Mouse (Mus musculus) heart, embryonic 15.5 days (tissue): ENCODE measurements around the gene Gm33543. TPM values are rescaled to one million over a fixed set of nuclear protein-coding genes. Genes with fewer than 3 reads are reported as not detected.

Source experiments
- ATAC-seq: fragments of 200-750 bp; cut with Nextera tagmentation; replicated peaks from 2 replicates; pipeline ENCODE4 v1.8.0; 2017; ENCODE audit warnings: low read depth, moderate TSS enrichment; ENCODE audit not compliant: insufficient number of reproducible peaks, insufficient read depth, low FRiP score
- H3K27ac ChIP-seq: fragments of 300-500 bp; sonication (generic); 2 replicates; pipeline ENCODE4 v1.5.1; 2015; ENCODE audit warnings: mild to moderate bottlenecking, inconsistent platforms
- H3K27me3 ChIP-seq: fragments of 300-500 bp; sonication (generic); 2 replicates; pipeline ENCODE4 v1.6.1; 2015; ENCODE audit warnings: inconsistent platforms
- H3K36me3 ChIP-seq: fragments of 300-500 bp; sonication (generic); 2 replicates; pipeline ENCODE4 v1.6.1; 2015; ENCODE audit warnings: mild to moderate bottlenecking, inconsistent platforms
- H3K4me1 ChIP-seq: fragments of 300-500 bp; sonication (generic); replicated peaks from 2 replicates; pipeline ENCODE4 v1.6.1; 2015; ENCODE audit warnings: inconsistent platforms
- H3K4me2 ChIP-seq: fragments of 300-500 bp; sonication (generic); 2 replicates; pipeline ENCODE4 v1.6.1; 2015; ENCODE audit warnings: inconsistent platforms, mild to moderate bottlenecking, moderate library complexity
- H3K4me3 ChIP-seq: fragments of 300-500 bp; sonication (generic); 2 replicates; pipeline ENCODE4 v1.5.1; 2015; ENCODE audit warnings: mild to moderate bottlenecking, inconsistent platforms
- H3K9ac ChIP-seq: fragments of 300-500 bp; sonication (generic); 2 replicates; pipeline ENCODE4 v1.6.1; 2015; ENCODE audit warnings: mild to moderate bottlenecking, inconsistent platforms
- H3K9me3 ChIP-seq: fragments of 300-500 bp; sonication (generic); replicated peaks from 2 replicates; pipeline ENCODE4 v1.6.1; 2016; ENCODE audit warnings: inconsistent platforms
- WGBS: fragments of 180-500 bp; shearing (Covaris S2); methylation state at CpG from one replicate; pipeline ENCODE4 v1.1.7; 2015; ENCODE audit warnings: mixed read lengths; 5-methylcytosine and 5-hydroxymethylcytosine counted together
- polyA plus RNA-seq: library from polyadenylated mRNA; unstranded; fragments of >200 nt; fragmentation: Nextera tagmentation; extraction: Ambion mirVana; gene quantifications from 2 replicates; pipeline ENCODE4 v1.2.1, GENCODE M21; 2015

Gene Gm33543
- polyA plus RNA-seq, 1 experiment from 2014 or later = not detected

GRCm38 (mm10) chr10:95794706-95795105 lies 48.0 kb downstream of the Gm33543 start:
- Histone ChIP-seq H3K27me3 (no peaks in the 10 kb centered on the region), H3K36me3 (no peaks in the 10 kb centered on the region), H3K4me3 (no peak overlapping the region), H3K9ac (no peak overlapping the region), H3K27ac (no peak overlapping the region), H3K4me2 (no peak overlapping the region), H3K9me3 (no peaks in the 10 kb centered on the region), H3K4me1 (no peaks in the 10 kb centered on the region)
- 72% methylated on average over 6 of the region's 6 CpGs for WGBS
- ATAC-seq = no peak

GRCm38 (mm10) chr10:95791427-95791804 lies 51.3 kb downstream of the Gm33543 start:
- Histone ChIP-seq H3K4me2 (no peak overlapping the region), H3K27ac (no peak overlapping the region), H3K9me3 (no peaks in the 10 kb centered on the region), H3K27me3 (no peaks in the 10 kb centered on the region), H3K9ac (no peak overlapping the region), H3K36me3 (no peaks in the 10 kb centered on the region), H3K4me1 (no peaks in the 10 kb centered on the region), H3K4me3 (no peak overlapping the region)
- WGBS = 74% methylated on average over 8 of the region's 8 CpGs
- ATAC-seq = no peak

GRCm38 (mm10) chr10:95790771-95791426 lies 51.8 kb downstream of the Gm33543 start:
- no peak overlapping the region for H3K27ac ChIP-seq
- no peaks in the 10 kb centered on the region for H3K9me3 ChIP-seq
- ATAC-seq = no peak
- H3K4me1 ChIP-seq = no peaks in the 10 kb centered on the region
- no peak overlapping the region for H3K4me3 ChIP-seq
- no peak overlapping the region for H3K9ac ChIP-seq
- WGBS = 72% methylated on average over 15 of the region's 15 CpGs
- no peak overlapping the region for H3K4me2 ChIP-seq
- no peaks in the 10 kb centered on the region for H3K36me3 ChIP-seq
- no peaks in the 10 kb centered on the region for H3K27me3 ChIP-seq

DNA sequence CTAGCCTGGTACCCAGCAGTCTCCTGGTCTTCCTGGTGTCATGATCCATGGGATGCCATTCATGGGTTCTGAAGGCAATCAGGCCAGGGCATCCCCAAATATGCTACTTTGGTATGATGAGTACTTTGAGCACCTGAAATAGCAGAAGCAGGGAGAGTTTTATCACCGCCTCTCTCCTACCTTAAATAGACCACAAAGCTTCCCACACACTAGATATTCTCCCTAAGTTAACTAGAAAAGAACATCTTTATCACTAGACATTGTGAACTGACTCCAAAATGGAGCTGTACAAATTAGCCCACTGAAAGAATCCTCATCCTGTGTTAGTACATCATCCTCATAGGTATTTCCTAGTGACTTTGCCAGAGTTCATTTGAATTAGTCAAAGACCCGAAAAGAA lies 55.6 kb downstream of the Gm33543 start:
- H3K36me3 ChIP-seq = no peaks in the 10 kb centered on the region
- 85% methylated on average over 2 of the region's 2 CpGs for WGBS
- H3K4me1 ChIP-seq = no peaks in the 10 kb centered on the region
- H3K4me2 ChIP-seq = no peak overlapping the region
- H3K4me3 ChIP-seq = no peak overlapping the region
- no peaks in the 10 kb centered on the region for H3K9me3 ChIP-seq
- no peak overlapping the region for H3K27ac ChIP-seq
- ATAC-seq = no peak
- H3K27me3 ChIP-seq = no peaks in the 10 kb centered on the region
- H3K9ac ChIP-seq = no peak overlapping the region

DNA sequence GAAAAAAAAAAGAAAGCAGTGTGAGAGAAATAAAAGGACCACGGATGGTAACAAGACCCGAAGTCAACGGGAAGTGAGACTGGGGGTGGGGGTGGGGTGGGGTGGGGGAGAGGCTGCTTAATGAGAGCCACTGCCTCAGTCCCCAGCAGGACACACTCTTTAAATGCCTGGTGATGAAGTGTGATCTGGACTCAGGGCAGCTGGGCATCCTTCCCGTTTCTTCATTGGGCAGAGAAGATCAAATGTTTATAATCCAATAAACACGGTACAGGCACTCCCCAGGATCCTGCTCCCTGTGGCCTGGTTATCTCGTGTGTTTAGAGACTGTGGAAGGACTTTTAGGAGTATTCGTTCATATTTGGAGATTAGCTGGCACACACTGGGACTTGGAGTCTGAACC lies 57.9 kb downstream of the Gm33543 start:
- Histone ChIP-seq H3K27me3 (no peaks in the 10 kb centered on the region), H3K9ac (no peak overlapping the region), H3K4me1 (no peaks in the 10 kb centered on the region), H3K4me2 (no peak overlapping the region), H3K9me3 (no peaks in the 10 kb centered on the region), H3K4me3 (no peak overlapping the region), H3K27ac (no peak overlapping the region), H3K36me3 (no peaks in the 10 kb centered on the region)
- 46% methylated on average over 7 of the region's 7 CpGs for WGBS
- ATAC-seq = no peak

DNA sequence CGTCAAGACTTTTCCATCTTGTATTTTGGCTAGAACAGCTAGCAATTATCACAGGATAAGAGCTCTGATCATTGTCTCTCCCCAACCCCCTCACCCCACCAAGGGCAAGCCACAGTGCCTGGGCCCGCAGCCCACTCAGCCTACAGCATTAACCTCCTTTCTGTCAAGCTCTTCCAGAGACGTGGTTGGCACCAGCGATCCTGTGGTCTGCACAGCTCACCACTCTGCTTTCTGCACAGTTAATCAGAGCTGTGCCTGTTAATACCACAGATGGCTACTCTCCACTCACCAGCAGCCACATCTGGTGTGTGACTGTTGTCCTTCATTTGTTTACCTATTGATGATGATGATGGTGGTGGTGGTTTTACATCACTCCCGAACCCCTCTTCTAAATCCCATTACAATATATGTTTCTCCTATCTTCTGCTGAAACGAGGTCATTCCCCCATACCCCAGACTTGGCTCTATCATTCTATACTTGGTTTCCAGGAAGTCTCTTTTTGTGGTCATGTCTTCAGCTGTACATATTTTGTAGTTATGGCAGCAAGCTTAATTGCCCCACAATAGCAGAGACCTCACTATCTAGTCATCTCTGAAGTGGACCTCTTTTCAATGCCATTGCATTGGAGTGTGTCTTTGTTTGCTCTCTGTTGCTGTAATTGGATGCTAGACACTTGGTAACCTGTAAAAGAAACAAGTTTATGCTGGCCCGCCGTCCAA lies 61.7 kb downstream of the Gm33543 start:
- Histone ChIP-seq H3K4me2 (no peak overlapping the region), H3K27ac (no peak overlapping the region; the same call in 1 of the 2 replicates), H3K36me3 (no peaks in the 10 kb centered on the region), H3K27me3 (no peaks in the 10 kb centered on the region), H3K4me3 (no peak overlapping the region), H3K9ac (no peak overlapping the region), H3K9me3 (no peaks in the 10 kb centered on the region), H3K4me1 (no peaks in the 10 kb centered on the region)
- ATAC-seq = no peak
- WGBS = 61% methylated on average over 8 of the region's 8 CpGs

GRCm38 (mm10) chr10:95779801-95780385 lies 62.8 kb downstream of the Gm33543 start:
- WGBS = 72% methylated on average over 13 of the region's 13 CpGs
- H3K4me3 ChIP-seq = no peak overlapping the region
- H3K4me1 ChIP-seq = peaks cover 6% of the 10 kb centered on the region
- H3K9ac ChIP-seq = no peak overlapping the region
- H3K27ac ChIP-seq = 0 out of 2 replicates have a peak overlapping the region, but pooled peaks have one; percentile 11
- H3K9me3 ChIP-seq = no peaks in the 10 kb centered on the region
- no peaks in the 10 kb centered on the region for H3K36me3 ChIP-seq
- no peak overlapping the region for H3K4me2 ChIP-seq
- H3K27me3 ChIP-seq = no peaks in the 10 kb centered on the region
- ATAC-seq = peak; percentile 60; the same call in 1 of the 2 replicates

DNA sequence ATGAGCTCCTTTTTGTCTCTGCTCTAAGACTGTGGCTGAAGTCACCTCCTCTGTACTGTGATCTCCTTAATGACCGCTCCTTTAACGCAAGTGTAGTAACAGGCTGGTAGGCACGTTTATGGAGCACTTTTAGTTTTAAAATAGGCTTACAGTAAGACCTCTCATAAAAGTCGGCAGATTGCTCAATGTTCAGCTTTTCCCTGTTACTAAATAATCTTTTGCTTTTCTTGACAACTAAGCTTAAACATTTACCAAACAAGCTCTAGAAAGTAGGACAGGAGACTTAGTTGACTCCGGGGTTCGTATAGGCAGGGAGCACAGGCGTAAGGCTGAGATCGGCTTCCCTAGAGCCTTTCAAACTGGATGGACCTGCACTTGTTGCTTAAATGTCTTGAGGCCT lies 64.1 kb downstream of the Gm33543 start:
- WGBS = 83% methylated on average over 8 of the region's 8 CpGs
- H3K4me1 ChIP-seq = peaks cover 18% of the 10 kb centered on the region
- no peaks in the 10 kb centered on the region for H3K9me3 ChIP-seq
- H3K9ac ChIP-seq = no peak overlapping the region
- H3K4me3 ChIP-seq = no peak overlapping the region
- no peak overlapping the region for H3K27ac ChIP-seq
- H3K4me2 ChIP-seq = no peak overlapping the region
- no peak for ATAC-seq
- H3K36me3 ChIP-seq = no peaks in the 10 kb centered on the region
- H3K27me3 ChIP-seq = no peaks in the 10 kb centered on the region

DNA sequence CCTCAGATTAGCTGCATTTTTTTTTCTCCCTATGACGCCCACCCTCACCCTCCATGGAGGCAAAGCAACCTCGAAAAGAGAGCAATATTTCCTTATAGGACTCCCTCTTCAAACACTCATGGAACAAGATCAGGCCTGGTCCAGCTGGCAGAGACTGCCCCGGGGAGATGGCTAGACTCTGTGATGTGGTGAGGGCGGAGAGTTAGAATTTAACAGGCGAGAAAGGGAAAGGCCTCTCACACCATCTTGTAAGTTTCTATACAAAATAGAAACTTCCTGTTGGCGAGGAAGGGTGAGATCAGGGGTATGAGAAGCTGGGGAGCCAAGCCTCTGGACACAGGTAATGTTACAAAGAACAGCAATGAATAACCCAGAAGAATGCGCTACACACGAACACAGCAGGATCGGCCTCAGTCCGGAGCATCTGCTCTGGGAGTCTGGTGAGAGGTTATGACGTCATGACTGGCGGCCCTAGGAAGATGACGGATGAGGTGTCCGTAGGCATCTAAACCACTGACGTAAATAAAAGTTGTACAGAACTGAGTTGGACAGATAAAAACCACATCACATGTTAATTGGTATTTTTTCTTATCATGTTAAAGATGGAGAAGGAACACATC lies 64.9 kb downstream of the Gm33543 start:
- no peak overlapping the region for H3K27ac ChIP-seq
- no peaks in the 10 kb centered on the region for H3K36me3 ChIP-seq
- H3K4me1 ChIP-seq = peaks cover 22% of the 10 kb centered on the region
- H3K27me3 ChIP-seq = no peaks in the 10 kb centered on the region
- no peaks in the 10 kb centered on the region for H3K9me3 ChIP-seq
- no peak overlapping the region for H3K4me3 ChIP-seq
- ATAC-seq = no peak
- H3K9ac ChIP-seq = no peak overlapping the region
- H3K4me2 ChIP-seq = no peak overlapping the region
- WGBS = 79% methylated on average over 15 of the region's 15 CpGs

DNA sequence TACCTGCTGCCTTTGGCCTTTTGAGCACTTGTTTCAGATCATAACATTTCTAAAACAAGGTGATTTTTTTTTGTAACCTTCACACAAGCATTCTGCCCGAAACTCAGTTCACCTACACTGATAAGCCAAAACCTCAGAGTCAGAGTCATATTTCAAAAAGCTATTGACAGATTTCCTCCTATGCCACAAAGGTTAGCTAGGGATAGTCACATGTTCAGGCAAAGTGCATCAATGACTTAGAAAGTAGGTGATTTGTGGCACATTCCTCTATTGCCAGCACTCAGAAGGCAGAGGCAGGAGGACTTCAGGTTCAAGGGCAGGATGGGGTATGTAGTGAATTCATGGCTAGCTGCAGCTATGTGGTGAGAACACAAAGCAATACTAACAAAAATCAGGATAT lies 65.7 kb downstream of the Gm33543 start:
- WGBS = 85% methylated on average over 1 of the region's 1 CpGs
- Histone ChIP-seq H3K27ac (no peak overlapping the region), H3K4me3 (no peak overlapping the region), H3K4me1 (peaks cover 22% of the 10 kb centered on the region), H3K9ac (no peak overlapping the region), H3K27me3 (no peaks in the 10 kb centered on the region), H3K4me2 (no peak overlapping the region), H3K9me3 (no peaks in the 10 kb centered on the region), H3K36me3 (no peaks in the 10 kb centered on the region)
- ATAC-seq = no peak

- ATAC-seq = peak; percentile 29; the same call in 1 of the 2 replicates
- Histone ChIP-seq H3K27ac (peak overlapping the region; percentile 69), H3K4me3 (no peak overlapping the region), H3K27me3 (no peaks in the 10 kb centered on the region), H3K4me1 (peaks cover 22% of the 10 kb centered on the region), H3K4me2 (peak overlapping the region; percentile 29), H3K9ac (peak overlapping the region; percentile 22; the same call in 1 of the 2 replicates), H3K36me3 (no peaks in the 10 kb centered on the region), H3K9me3 (no peaks in the 10 kb centered on the region)
- WGBS = 31% methylated on average over 7 of the region's 7 CpGs
These were observed 67.9 kb downstream of the Gm33543 start for GRCm38 (mm10) chr10:95774856-95775255.
